In genomic region chrX:52199836-52200235, GRCm38 (mm10) we compare ENCODE assay signal across 17 mouse cellular contexts. TPM values are rescaled to one million over a fixed set of nuclear protein-coding genes. Genes with fewer than 3 reads are reported as not detected.
DNase-seq lines count a peak whose midpoint lies in the region; ATAC-seq lines count a peak whose summit lies in the region.
"Had no signal": no experiment of that assay in that cellular context is flagged by ENCODE, and none has a peak within 500 bp of the region (broad histone marks: within the 10 kb centered on the region; RNA-seq: fewer than 3 reads in every experiment).

No protein-coding gene starts in this region.

- H3K9me3 ChIP-seq in midbrain, embryonic 10.5 days (replicated peaks) = no peaks in the 10 kb centered on the region
- no peaks in the 10 kb centered on the region for H3K9me3 ChIP-seq in midbrain, embryonic 13.5 days
- H3K9me3 ChIP-seq: embryonic facial prominence, embryonic 13.5 days; forebrain, embryonic 15.5 days; liver, embryonic 13.5 days had no signal

- 17% methylated on average over 6 of the region's 6 CpGs for WGBS in midbrain, embryonic 10.5 days
- 25% methylated on average over 6 of the region's 6 CpGs for WGBS in midbrain, embryonic 13.5 days

- intact Hi-C loops in left cerebral cortex, postnatal 36 days (cut with DNase I) = no loop called here

- H3K27ac ChIP-seq in midbrain, embryonic 10.5 days (replicated peaks) = no peak overlapping the region
- no peak overlapping the region for H3K27ac ChIP-seq in midbrain, embryonic 13.5 days
- H3K27ac ChIP-seq: embryonic facial prominence, embryonic 13.5 days; forebrain, embryonic 15.5 days; liver, embryonic 13.5 days had no signal

- no peak for ATAC-seq in midbrain, embryonic 13.5 days
- ATAC-seq: forebrain, embryonic 15.5 days had no signal

- peaks cover 11% of the 10 kb centered on the region for H3K4me1 ChIP-seq in midbrain, embryonic 10.5 days
- 0 out of 2 replicates have a peak, but pooled peaks cover 3% of the 10 kb centered on the region for H3K4me1 ChIP-seq in midbrain, embryonic 13.5 days (replicated peaks)
- H3K4me1 ChIP-seq: forebrain, embryonic 15.5 days; liver, embryonic 13.5 days had no signal

- H3K4me2 ChIP-seq in midbrain, embryonic 13.5 days (replicated peaks) = no peak overlapping the region
- H3K4me2 ChIP-seq: embryonic facial prominence, embryonic 13.5 days; forebrain, embryonic 15.5 days; liver, embryonic 13.5 days had no signal

- H3K9ac ChIP-seq in midbrain, embryonic 13.5 days (replicated peaks) = no peak overlapping the region
- H3K9ac ChIP-seq: embryonic facial prominence, embryonic 13.5 days; forebrain, embryonic 15.5 days; liver, embryonic 13.5 days had no signal

- peak; percentile 6 for DNase-seq in heart, postnatal 4 days
- DNase-seq in heart, adult 9 months (ENCODE audit: low spot score in 2 of 2) = no peak
- DNase-seq in midbrain, embryonic 10.5 days (ENCODE audit: low spot score) = peak; percentile 13
- DNase-seq in ZHBTc4 (ENCODE audit: low read depth, low spot score) = peak; percentile 80
- peak; percentile 48 for DNase-seq in retina, embryonic 14.5 days (ENCODE audit: low spot score)
- no peak for DNase-seq in left cerebral cortex, postnatal 36 days (ENCODE audit: low spot score in 2 of 2)
- DNase-seq: adrenal gland, postnatal 14 days; cerebellum, adult 9-11 months; heart, adult 18-20 months; heart, postnatal 36 days; kidney, postnatal 14 days; liver, embryonic 13.5 days; lung, postnatal 10 days; right cerebral cortex, postnatal 25 days had no signal

- peaks cover 24% of the 10 kb centered on the region for H3K27me3 ChIP-seq in midbrain, embryonic 10.5 days (ENCODE audit: low read depth, poor library complexity, severe bottlenecking)
- no peaks in the 10 kb centered on the region for H3K27me3 ChIP-seq in midbrain, embryonic 13.5 days
- H3K27me3 ChIP-seq: forebrain, embryonic 15.5 days; liver, embryonic 13.5 days had no signal

- H3K36me3 ChIP-seq in midbrain, embryonic 10.5 days = no peaks in the 10 kb centered on the region
- no peaks in the 10 kb centered on the region for H3K36me3 ChIP-seq in midbrain, embryonic 13.5 days
- H3K36me3 ChIP-seq: embryonic facial prominence, embryonic 13.5 days; forebrain, embryonic 15.5 days; liver, embryonic 13.5 days had no signal

- H3K4me3 ChIP-seq in midbrain, embryonic 10.5 days = no peak overlapping the region
- H3K4me3 ChIP-seq in midbrain, embryonic 13.5 days (replicated peaks) = no peak overlapping the region
- H3K4me3 ChIP-seq: embryonic facial prominence, embryonic 13.5 days; forebrain, embryonic 15.5 days; liver, embryonic 13.5 days had no signal

RNA-seq across cellular contexts. Expression of gene Gpc4, which starts 34.8 kb away (rescaled TPM):
- 10 to 100 TPM; 67.6 to 73.7 TPM for total RNA-seq in heart, postnatal 4 days (2021)
- polyA plus RNA-seq in midbrain, embryonic 10.5 days (2016; fragmentation: Nextera tagmentation; extraction: Ambion mirVana) = 26.3 and 27.1 TPM in 2 replicates
- polyA plus RNA-seq in midbrain, embryonic 13.5 days (2015; fragmentation: Nextera tagmentation; extraction: Ambion mirVana) = 11.2 and 13.3 TPM in 2 replicates
- 10 to 100 TPM; 20.8 to 23.0 TPM for total RNA-seq in left cerebral cortex, postnatal 36 days (2021)

Comparison
In these comparisons a context has a peak if more than half of its experiments do, and no peak if none do; other contexts are left out.
1. DNase-seq: peak in heart, postnatal 4 days (single experiment), midbrain, embryonic 10.5 days (single experiment), ZHBTc4 (single experiment) and retina, embryonic 14.5 days (single experiment); none in heart, adult 9 months (0 of 2) and left cerebral cortex, postnatal 36 days (0 of 2).